Mouse (Mus musculus): ENCODE results near the gene Sdk1. TPM values are rescaled to one million over a fixed set of nuclear protein-coding genes. Genes with fewer than 3 reads are reported as not detected.

The Sdk1 gene
- total and polyA plus RNA-seq, 3 experiments = not detected

GRCm38 (mm10) chr5:141391153-141391552, 149.9 kb downstream of the Sdk1 start:
- Histone ChIP-seq H3K9me3 (replicated peaks; ENCODE audit: insufficient read depth, low read length) (no peaks in the 10 kb centered on the region), H3K36me3 (ENCODE audit: control insufficient read depth in 1 of 2, insufficient read depth in 2 of 2, low read length in 2 of 2) (no peaks in the 10 kb centered on the region), H3K79me2 (ENCODE audit: control insufficient read depth, insufficient read depth, low read length, poor library complexity) (no peaks in the 10 kb centered on the region), H3K27me3 (ENCODE audit: control insufficient read depth in 1 of 2, insufficient read depth in 2 of 2, low read length in 2 of 2) (no peaks in the 10 kb centered on the region), H3K4me3 (ENCODE audit: control insufficient read depth in 1 of 2, insufficient read depth in 1 of 2, low read depth in 2 of 2, low read length in 2 of 2) (no peak overlapping the region), H3K27ac (ENCODE audit: control insufficient read depth, low read depth, low read length) (no peak overlapping the region), H3K9ac (ENCODE audit: control insufficient read depth, low read depth, low read length, poor library complexity, severe bottlenecking) (no peak overlapping the region), H3K4me1 (ENCODE audit: control insufficient read depth in 1 of 2, insufficient read depth in 2 of 2, low read length in 2 of 2) (no peaks in the 10 kb centered on the region)
- TF ChIP-seq TAL1 (IDR thresholded peaks at IDR 0.05; ENCODE audit: low read length) = no peak
- TF ChIP-seq ZC3H11A (IDR thresholded peaks at IDR 0.05; ENCODE audit: low read depth, low read length) = no peak
- TF ChIP-seq ZMIZ1 (IDR thresholded peaks at IDR 0.05; ENCODE audit: low read depth, low read length) = no peak
- TF ChIP-seq NRF1 (IDR thresholded peaks at IDR 0.05; ENCODE audit: insufficient read depth, low read depth, low read length, poor library complexity, severe bottlenecking) = no peak
- no peak for TF ChIP-seq ELF1 (IDR thresholded peaks at IDR 0.05; ENCODE audit: low read depth, low read length)
- TF ChIP-seq UBTF (IDR thresholded peaks at IDR 0.05; ENCODE audit: borderline replicate concordance, insufficient read depth, low read depth, low read length) = no peak
- TF ChIP-seq MYC (IDR thresholded peaks at IDR 0.05; ENCODE audit: low read depth, low read length) = no peak
- no peak for TF ChIP-seq HCFC1 (IDR thresholded peaks at IDR 0.05; ENCODE audit: low read depth, low read length)
- TF ChIP-seq MAZ (IDR thresholded peaks at IDR 0.05; ENCODE audit: low read depth, low read length) = no peak
- TF ChIP-seq BHLHE40 (IDR thresholded peaks at IDR 0.05; ENCODE audit: borderline replicate concordance, low read depth, low read length) = no peak
- no peak for TF ChIP-seq E2F4 (IDR thresholded peaks at IDR 0.05; ENCODE audit: borderline replicate concordance, low read depth, low read length)
- no peak for TF ChIP-seq KAT2A (conservative IDR thresholded peaks at IDR 0.05; ENCODE audit: low read depth, low read length)
- TF ChIP-seq POLR2AphosphoS5 (IDR thresholded peaks at IDR 0.05; ENCODE audit: borderline replicate concordance, low read depth, low read length) = no peak
- TF ChIP-seq NELFE (IDR thresholded peaks at IDR 0.05; ENCODE audit: low read depth, low read length) = no peak
- no peak for DNase-seq (ENCODE audit: low read depth, low spot score)

GRCm38 (mm10) chr5:141393846-141394245, 152.6 kb downstream of the Sdk1 start:
- Histone ChIP-seq H3K9me3 (replicated peaks; ENCODE audit: insufficient read depth, low read length) (no peaks in the 10 kb centered on the region), H3K27me3 (ENCODE audit: control insufficient read depth in 1 of 2, insufficient read depth in 2 of 2, low read length in 2 of 2) (no peaks in the 10 kb centered on the region), H3K27ac (ENCODE audit: control insufficient read depth, low read depth, low read length) (no peak overlapping the region), H3K9ac (ENCODE audit: control insufficient read depth, low read depth, low read length, poor library complexity, severe bottlenecking) (no peak overlapping the region), H3K36me3 (ENCODE audit: control insufficient read depth in 1 of 2, insufficient read depth in 2 of 2, low read length in 2 of 2) (no peaks in the 10 kb centered on the region), H3K4me1 (ENCODE audit: control insufficient read depth in 1 of 2, insufficient read depth in 2 of 2, low read length in 2 of 2) (no peaks in the 10 kb centered on the region), H3K4me3 (ENCODE audit: control insufficient read depth in 1 of 2, insufficient read depth in 1 of 2, low read depth in 2 of 2, low read length in 2 of 2) (no peak overlapping the region), H3K79me2 (ENCODE audit: control insufficient read depth, insufficient read depth, low read length, poor library complexity) (no peaks in the 10 kb centered on the region)
- DNase-seq (ENCODE audit: low read depth, low spot score) = no peak
- TF ChIP-seq USF2 (IDR thresholded peaks at IDR 0.05; ENCODE audit: borderline replicate concordance in 1 of 2, insufficient read depth in 1 of 2, low read depth in 1 of 2, low read length in 2 of 2) (no peak), ZNF384 (IDR thresholded peaks at IDR 0.05; ENCODE audit: low read depth, low read length) (no peak), GATA1 (IDR thresholded peaks at IDR 0.05; ENCODE audit: low read depth, low read length) (no peak), MXI1 (IDR thresholded peaks at IDR 0.05; ENCODE audit: low read depth, low read length) (no peak), SMC3 (IDR thresholded peaks at IDR 0.05; ENCODE audit: low read depth, low read length) (no peak), EP300 (IDR thresholded peaks at IDR 0.05; ENCODE audit: low read depth in 1 of 2, low read length in 2 of 2) (no peak)

Measured in MEL (cell line).